Mouse (Mus musculus) ES-E14 (cell line): Measurements from ENCODE around the gene Fbxl17.

Experiments used
- ZC3H11A ChIP-seq: IDR thresholded peaks from 2 replicates; pipeline ENCODE4 v1.6.1; 2012; ENCODE audit warnings: low read depth, mild to moderate bottlenecking, inconsistent platforms, low read length, borderline replicate concordance
- ZNF384 ChIP-seq: IDR thresholded peaks from 2 replicates; pipeline ENCODE4 v1.6.1; 2012; ENCODE audit warnings: low read depth, low read length, inconsistent platforms

DNA sequence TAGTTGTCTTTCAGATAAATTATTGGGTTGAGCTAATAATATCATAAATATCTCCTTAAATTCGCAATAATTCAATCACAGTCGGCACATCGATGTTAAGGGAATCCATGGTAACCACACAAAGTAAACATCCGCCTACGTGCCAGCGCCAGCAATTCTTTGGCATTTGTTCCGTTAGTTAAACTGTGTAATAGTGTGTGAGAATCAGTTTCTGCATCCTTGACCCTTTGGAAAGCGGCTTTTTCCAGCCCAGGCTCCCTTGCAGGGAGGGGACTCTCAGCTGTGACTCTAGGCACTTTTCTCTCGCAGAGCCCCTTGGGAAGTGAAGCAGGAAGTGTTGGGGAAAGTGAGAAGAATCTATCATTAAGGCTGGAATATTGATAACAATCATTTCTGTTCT, 314.3 kb downstream of the Fbxl17 start:
- no peak for TF ChIP-seq ZC3H11A
- TF ChIP-seq ZNF384 = no peak
